Mouse (Mus musculus): ENCODE data around the gene Tnks1bp1.

GRCm38 (mm10) chr2:85037047-85038026, 10.5 kb upstream of the Tnks1bp1 start, which contains the start of the genes Ssrp1 and P2rx3:
- TF ChIP-seq POLR2A (IDR thresholded peaks at IDR 0.05; ENCODE audit: low read depth, low read length) (peak; percentile 64; the same call in 1 of the 2 replicates), CTCF (IDR thresholded peaks at IDR 0.05; ENCODE audit: borderline replicate concordance, insufficient read depth, low read length) (no peak)
